Mouse (Mus musculus) liver, postnatal 0 days (tissue): Measurements from ENCODE around the gene Jdp2. TPM values are rescaled to one million over a fixed set of nuclear protein-coding genes. Genes with fewer than 3 reads are reported as not detected.

Experiments
- ATAC-seq: fragments of 200-750 bp; cut with Nextera tagmentation; 2 replicates; pipeline ENCODE4 v1.8.0; 2017; ENCODE audit warnings: mild to moderate bottlenecking, moderate library complexity
- DNase-seq: peaks from one replicate; pipeline ENCODE4 v3.0.0-alpha.2; 2016
- H3K27ac ChIP-seq: fragments of 300-500 bp; sonication (generic); 2 replicates; pipeline ENCODE4 v1.5.1; 2014; ENCODE audit warnings: antibody characterized with exemption, moderate library complexity, mild to moderate bottlenecking, low read depth
- H3K27me3 ChIP-seq: fragments of 300-500 bp; sonication (generic); 2 replicates; pipeline ENCODE4 v1.6.1; 2014; ENCODE audit warnings: low read length, control low read depth, mixed read lengths; ENCODE audit not compliant: insufficient read depth
- H3K36me3 ChIP-seq: fragments of 300-500 bp; sonication (generic); replicated peaks from 2 replicates; pipeline ENCODE4 v1.6.1; 2014; ENCODE audit warnings: mild to moderate bottlenecking, control low read depth, low read length, moderate library complexity, mixed read lengths; ENCODE audit not compliant: insufficient read depth
- H3K4me1 ChIP-seq: fragments of 300-500 bp; sonication (generic); 2 replicates; pipeline ENCODE4 v1.6.1; 2014; ENCODE audit warnings: antibody characterized with exemption, mild to moderate bottlenecking, control low read depth; ENCODE audit not compliant: insufficient read depth
- H3K4me2 ChIP-seq: fragments of 300-500 bp; sonication (generic); 2 replicates; pipeline ENCODE4 v1.6.1; 2014; ENCODE audit warnings: low read depth, mild to moderate bottlenecking, low read length, moderate library complexity, mixed read lengths
- H3K4me3 ChIP-seq: fragments of 300-500 bp; sonication (generic); 2 replicates; pipeline ENCODE4 v1.5.1; 2014; ENCODE audit warnings: low read depth, low read length
- H3K9ac ChIP-seq: fragments of 300-500 bp; sonication (generic); replicated peaks from 2 replicates; pipeline ENCODE4 v1.6.1; 2014; ENCODE audit warnings: mild to moderate bottlenecking, moderate library complexity
- H3K9me3 ChIP-seq: fragments of 300-500 bp; sonication (generic); 2 replicates; pipeline ENCODE4 v1.6.1; 2016; ENCODE audit warnings: mild to moderate bottlenecking, control low read depth, low read length, mixed read lengths
- CTCF ChIP-seq: sonication (generic); IDR thresholded peaks from 2 replicates; pipeline ENCODE4 v1.5.1; 2016; ENCODE audit warnings: antibody characterized with exemption, low read depth
- EP300 ChIP-seq: IDR thresholded peaks from 2 replicates; pipeline ENCODE4 v1.6.1; 2016; ENCODE audit warnings: antibody characterized with exemption, low read depth, mild to moderate bottlenecking
- WGBS: fragments of 180-500 bp; shearing (Covaris S2); extraction: QIAGEN DNeasy Blood & Tissue Kit; methylation state at CpG from one replicate; pipeline ENCODE4 v1.1.7; 2014; ENCODE audit not compliant: insufficient replicate concordance; 5-methylcytosine and 5-hydroxymethylcytosine counted together
- polyA plus RNA-seq: library from polyadenylated mRNA; unstranded; fragments of >200 nt; fragmentation: Nextera tagmentation; extraction: Ambion mirVana; gene quantifications from 2 replicates; pipeline ENCODE4 v1.2.1, GENCODE M21; 2015

The Jdp2 gene
- 0.25 and 0.33 TPM in 2 replicates for polyA plus RNA-seq

GRCm38 (mm10) chr12:85598611-85599477, at the start of gene Jdp2:
TSS of gene Jdp2 (plus strand) at chr12:85599027.
- peak within 1 kb of the TSS; percentile 68 for H3K4me2 ChIP-seq
- peaks cover 35% of the 10 kb centered on the region for H3K4me1 ChIP-seq
- no peaks in the 10 kb centered on the region for H3K9me3 ChIP-seq
- H3K27me3 ChIP-seq: peaks cover 12% of the 10 kb centered on the region; the same call in 1 of the 2 replicates
- DNase-seq (peak; percentile 85), ATAC-seq (peak; percentile 82)
- no peaks in the 10 kb centered on the region for H3K36me3 ChIP-seq
- under 1% methylated on average over 72 of the region's 90 CpGs for WGBS
- no peak for TF ChIP-seq EP300
- TF ChIP-seq CTCF: peak; percentile 18; the same call in 1 of the 2 replicates
- peak within 1 kb of the TSS; percentile 84 for H3K9ac ChIP-seq
- peak within 1 kb of the TSS; percentile 70 for H3K4me3 ChIP-seq
- peak within 1 kb of the TSS; percentile 72 for H3K27ac ChIP-seq

DNA sequence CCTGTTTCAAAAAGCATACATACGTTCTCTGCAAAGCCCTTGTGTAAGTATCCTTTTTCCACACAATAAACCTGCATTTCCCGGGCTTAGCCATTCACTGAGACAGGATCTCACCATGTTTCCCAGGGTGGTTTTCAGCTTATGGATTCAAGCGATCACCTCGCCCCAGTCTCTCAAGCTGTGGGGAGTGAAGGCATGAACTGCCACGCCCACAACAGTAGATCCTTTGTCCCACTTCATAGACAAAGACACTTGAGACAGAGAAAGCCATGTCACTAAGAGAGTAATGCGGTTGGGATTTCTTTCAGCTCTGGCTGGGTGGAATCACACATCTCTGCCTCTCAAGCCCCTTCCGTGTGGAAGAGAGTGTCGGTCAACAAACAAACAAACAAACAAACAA, 49.2 kb upstream of the Jdp2 start:
- DNase-seq: no peak
- ATAC-seq: no peak
- no peak overlapping the region for H3K4me2 ChIP-seq
- H3K36me3 ChIP-seq: no peaks in the 10 kb centered on the region
- whole genome bisulfite sequencing: 80% methylated on average over 8 of the region's 8 CpGs
- no peak overlapping the region for H3K9ac ChIP-seq
- H3K9me3 ChIP-seq: no peaks in the 10 kb centered on the region
- no peaks in the 10 kb centered on the region for H3K27me3 ChIP-seq
- TF ChIP-seq CTCF (no peak), EP300 (no peak)
- H3K27ac ChIP-seq: no peak overlapping the region
- H3K4me1 ChIP-seq: no peaks in the 10 kb centered on the region
- H3K4me3 ChIP-seq: no peak overlapping the region

- DNase-seq (no peak), ATAC-seq (no peak)
- Histone ChIP-seq H3K27me3 (no peaks in the 10 kb centered on the region), H3K9ac (no peak overlapping the region), H3K36me3 (no peaks in the 10 kb centered on the region), H3K4me2 (no peak overlapping the region), H3K4me3 (no peak overlapping the region), H3K27ac (no peak overlapping the region), H3K9me3 (no peaks in the 10 kb centered on the region), H3K4me1 (no peaks in the 10 kb centered on the region)
- WGBS: 80% methylated on average over 4 of the region's 4 CpGs
- TF ChIP-seq EP300 (no peak), CTCF (no peak)
These were observed 48.4 kb upstream of the Jdp2 start for GRCm38 (mm10) chr12:85550435-85550834.

DNA sequence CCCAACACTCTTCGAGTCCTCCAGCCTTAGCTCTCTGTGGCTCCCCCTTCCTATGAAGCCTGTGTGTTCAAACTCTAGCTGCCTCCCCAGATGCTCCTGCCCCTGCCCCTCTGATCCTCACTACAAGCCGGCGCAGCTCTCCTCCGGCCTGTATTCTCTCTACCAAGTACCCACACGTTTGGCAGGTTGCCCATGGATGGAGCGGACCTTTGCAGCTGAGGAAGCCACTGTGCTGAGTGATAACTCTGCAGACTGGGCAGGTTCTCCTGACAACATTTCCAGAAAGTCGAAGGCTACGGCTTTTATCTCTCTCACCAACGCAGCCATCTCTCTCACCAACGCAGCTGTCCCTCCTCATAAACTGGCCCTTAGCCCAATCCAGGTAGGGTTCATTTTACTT, 39.5 kb upstream of the Jdp2 start:
- DNase-seq (peak; percentile 20), ATAC-seq (no peak)
- no peaks in the 10 kb centered on the region for H3K4me1 ChIP-seq
- H3K27me3 ChIP-seq: 0 out of 2 replicates have a peak, but pooled peaks cover 2% of the 10 kb centered on the region
- 49% methylated on average over 10 of the region's 10 CpGs for WGBS
- H3K9me3 ChIP-seq: no peaks in the 10 kb centered on the region
- no peaks in the 10 kb centered on the region for H3K36me3 ChIP-seq
- H3K27ac ChIP-seq: no peak overlapping the region
- no peak overlapping the region for H3K9ac ChIP-seq
- H3K4me2 ChIP-seq: no peak overlapping the region
- no peak for TF ChIP-seq CTCF
- TF ChIP-seq EP300: no peak
- H3K4me3 ChIP-seq: no peak overlapping the region

DNA sequence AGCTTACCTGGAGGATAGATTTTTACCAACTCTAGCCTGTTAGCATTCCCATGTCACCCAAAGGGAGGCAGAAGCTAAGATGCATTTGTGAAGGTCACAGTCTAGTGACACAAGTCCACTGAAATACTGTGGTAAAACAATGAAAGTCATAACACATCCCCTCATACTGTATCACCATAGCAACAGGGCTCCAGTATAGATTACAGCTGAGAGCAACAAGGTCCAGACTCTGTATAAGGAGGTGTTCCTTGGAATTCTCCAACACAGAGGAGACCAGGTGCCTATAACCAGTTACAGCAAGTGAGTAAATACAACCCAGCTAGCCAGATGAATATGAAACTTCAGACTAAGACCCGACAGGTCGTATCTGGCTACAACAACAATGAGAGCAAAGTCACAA, 33.4 kb upstream of the Jdp2 start:
- ATAC-seq (no peak), DNase-seq (no peak)
- 0 out of 2 replicates have a peak, but pooled peaks cover 2% of the 10 kb centered on the region for H3K27me3 ChIP-seq
- peaks cover 5% of the 10 kb centered on the region; the same call in 1 of the 2 replicates for H3K4me1 ChIP-seq
- no peaks in the 10 kb centered on the region for H3K36me3 ChIP-seq
- no peak overlapping the region for H3K4me2 ChIP-seq
- TF ChIP-seq EP300 (no peak), CTCF (no peak)
- WGBS: 89% methylated on average over 2 of the region's 2 CpGs
- no peaks in the 10 kb centered on the region for H3K9me3 ChIP-seq
- H3K27ac ChIP-seq: no peak overlapping the region
- no peak overlapping the region for H3K9ac ChIP-seq
- H3K4me3 ChIP-seq: no peak overlapping the region

DNA sequence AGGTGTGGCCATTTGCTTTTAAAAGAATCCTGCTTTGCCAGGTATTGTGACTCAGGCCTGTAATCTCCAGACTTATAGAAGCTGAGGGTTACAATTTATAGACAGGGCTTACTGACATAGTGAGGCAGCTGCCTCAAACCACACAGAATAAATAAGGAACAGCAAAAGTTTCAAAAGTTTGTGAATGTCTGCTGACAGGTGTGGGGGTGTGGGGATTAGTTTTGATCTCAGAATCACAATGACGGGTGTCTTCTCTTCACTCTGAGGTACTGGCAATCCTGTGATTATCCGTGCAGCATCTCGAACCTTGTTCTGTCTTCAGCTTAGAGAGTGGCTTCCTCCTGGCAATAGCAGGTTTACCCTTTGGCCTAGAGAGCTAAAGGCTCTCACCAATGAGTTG, 30.5 kb upstream of the Jdp2 start:
- Histone ChIP-seq H3K36me3 (no peaks in the 10 kb centered on the region), H3K4me2 (no peak overlapping the region), H3K27ac (no peak overlapping the region), H3K9ac (no peak overlapping the region), H3K4me1 (peaks cover 20% of the 10 kb centered on the region; the same call in 1 of the 2 replicates), H3K9me3 (no peaks in the 10 kb centered on the region), H3K4me3 (no peak overlapping the region), H3K27me3 (0 out of 2 replicates have a peak, but pooled peaks cover 2% of the 10 kb centered on the region)
- DNase-seq: no peak
- ATAC-seq: no peak
- no peak for TF ChIP-seq CTCF
- no peak for TF ChIP-seq EP300
- 74% methylated on average over 3 of the region's 3 CpGs for WGBS
